Mouse (Mus musculus) cerebellum, adult 2 months (tissue): ENCODE results near the gene Ip6k2.

Experiments
- CTCF ChIP-seq: fragments of 200-500 bp; IDR thresholded peaks from 2 replicates; pipeline ENCODE4 v1.5.1; 2011; ENCODE audit warnings: low read depth, mild to moderate bottlenecking, control low read depth, low read length, moderate library complexity, borderline replicate concordance; ENCODE audit not compliant: insufficient read depth
- POLR2A ChIP-seq: fragments of 200-500 bp; IDR thresholded peaks from 2 replicates; pipeline ENCODE4 v1.6.1; 2011; ENCODE audit warnings: low read length, control low read depth, borderline replicate concordance; ENCODE audit not compliant: insufficient read depth

- TF ChIP-seq CTCF (no peak), POLR2A (no peak)
Observed at GRCm38 (mm10) chr9:108832390-108833108, 49.0 kb downstream of the Ip6k2 start.
